Mouse (Mus musculus) neural tube, embryonic 11.5 days (tissue): Measurements from ENCODE around the gene Olfr223. TPM values are rescaled to one million over a fixed set of nuclear protein-coding genes. Genes with fewer than 3 reads are reported as not detected.
"Not testable (repeated sequence)": the region's sequence is repeated elsewhere in the genome, so short reads cannot be mapped to it uniquely, and the experiment has no call there.

Experiments used
- ATAC-seq: fragments of 200-750 bp; cut with Nextera tagmentation; 2 replicates; pipeline ENCODE4 v1.8.0; 2017; ENCODE audit warnings: moderate number of reproducible peaks, mild to moderate bottlenecking, moderate TSS enrichment, moderate library complexity; ENCODE audit not compliant: insufficient read depth, low FRiP score, low TSS enrichment
- DNase-seq: peaks from one replicate; pipeline ENCODE4 v3.0.0-alpha.2; 2015; ENCODE audit warnings: low spot score
- H3K27ac ChIP-seq: fragments of 300-500 bp; sonication (generic); 2 replicates; pipeline ENCODE4 v1.5.1; 2014; ENCODE audit warnings: low read depth, mild to moderate bottlenecking, low read length
- H3K27me3 ChIP-seq: fragments of 300-500 bp; sonication (generic); 2 replicates; pipeline ENCODE4 v1.6.1; 2014; ENCODE audit warnings: mild to moderate bottlenecking, low read length, mixed read lengths; ENCODE audit not compliant: control insufficient read depth, insufficient read depth
- H3K36me3 ChIP-seq: fragments of 300-500 bp; sonication (generic); 2 replicates; pipeline ENCODE4 v1.6.1; 2014; ENCODE audit warnings: mild to moderate bottlenecking, low read length, moderate library complexity, mixed read lengths; ENCODE audit not compliant: control insufficient read depth, insufficient read depth
- H3K4me1 ChIP-seq: fragments of 300-500 bp; sonication (generic); 2 replicates; pipeline ENCODE4 v1.6.1; 2014; ENCODE audit warnings: low read length, mixed read lengths; ENCODE audit not compliant: control insufficient read depth, insufficient read depth
- H3K4me2 ChIP-seq: fragments of 300-500 bp; sonication (generic); 2 replicates; pipeline ENCODE4 v1.6.1; 2014; ENCODE audit warnings: low read depth, mild to moderate bottlenecking, moderate library complexity
- H3K4me3 ChIP-seq: fragments of 300-500 bp; sonication (generic); 2 replicates; pipeline ENCODE4 v1.5.1; 2014; ENCODE audit warnings: low read depth, low read length
- H3K9ac ChIP-seq: fragments of 300-500 bp; sonication (generic); 2 replicates; pipeline ENCODE4 v1.6.1; 2014; ENCODE audit warnings: mild to moderate bottlenecking, low read length
- H3K9me3 ChIP-seq: fragments of 300-500 bp; sonication (generic); 2 replicates; pipeline ENCODE4 v1.6.1; 2016; ENCODE audit warnings: low read length; ENCODE audit not compliant: control insufficient read depth
- WGBS: fragments of 180-500 bp; shearing (Covaris S2); extraction: QIAGEN DNeasy Blood & Tissue Kit; methylation state at CpG from one replicate; pipeline ENCODE4 v1.1.7; 2014; 5-methylcytosine and 5-hydroxymethylcytosine counted together
- polyA plus RNA-seq: library from polyadenylated mRNA; unstranded; fragments of >200 nt; fragmentation: Nextera tagmentation; extraction: Ambion mirVana; gene quantifications from 2 replicates; pipeline ENCODE4 v1.2.1, GENCODE M21; 2014

Gene Olfr223
- polyA plus RNA-seq, 1 experiment from 2014 or later = not detected

- no peaks in the 10 kb centered on the region for H3K27me3 ChIP-seq
- no peak overlapping the region for H3K27ac ChIP-seq
- H3K4me1 ChIP-seq = no peaks in the 10 kb centered on the region
- no peak overlapping the region for H3K4me3 ChIP-seq
- ATAC-seq (no peak), DNase-seq (peak; percentile 63)
- no peaks in the 10 kb centered on the region for H3K36me3 ChIP-seq
- no peaks in the 10 kb centered on the region for H3K9me3 ChIP-seq
- no peak overlapping the region for H3K9ac ChIP-seq
- no peak overlapping the region for H3K4me2 ChIP-seq
- WGBS = 20% methylated on average over 5 of the region's 5 CpGs
These were observed 39.9 kb upstream of the Olfr223 start for GRCm38 (mm10) chr11:59633037-59633436.

GRCm38 (mm10) chr11:59631980-59632379, 38.9 kb upstream of the Olfr223 start:
- Histone ChIP-seq H3K9ac (no peak overlapping the region), H3K27ac (no peak overlapping the region), H3K4me3 (no peak overlapping the region), H3K9me3 (no peaks in the 10 kb centered on the region), H3K4me2 (no peak overlapping the region), H3K4me1 (no peaks in the 10 kb centered on the region), H3K27me3 (no peaks in the 10 kb centered on the region), H3K36me3 (no peaks in the 10 kb centered on the region)
- DNase-seq (no peak), ATAC-seq (no peak)
- 86% methylated on average over 4 of the region's 4 CpGs for WGBS

GRCm38 (mm10) chr11:59629871-59630270, 36.8 kb upstream of the Olfr223 start:
- WGBS = 80% methylated on average over 5 of the region's 5 CpGs
- Histone ChIP-seq H3K27ac (no peak overlapping the region), H3K4me3 (no peak overlapping the region), H3K9me3 (no peaks in the 10 kb centered on the region), H3K4me1 (no peaks in the 10 kb centered on the region), H3K4me2 (no peak overlapping the region), H3K27me3 (no peaks in the 10 kb centered on the region), H3K9ac (no peak overlapping the region), H3K36me3 (no peaks in the 10 kb centered on the region)
- DNase-seq = no peak
- no peak for ATAC-seq

- WGBS = 85% methylated on average over 5 of the region's 5 CpGs
- H3K9ac ChIP-seq = no peak overlapping the region
- ATAC-seq = no peak
- no peaks in the 10 kb centered on the region for H3K9me3 ChIP-seq
- H3K36me3 ChIP-seq = no peaks in the 10 kb centered on the region
- H3K4me1 ChIP-seq = no peaks in the 10 kb centered on the region
- H3K27me3 ChIP-seq = no peaks in the 10 kb centered on the region
- H3K4me3 ChIP-seq = no peak overlapping the region
- no peak overlapping the region for H3K27ac ChIP-seq
- no peak overlapping the region for H3K4me2 ChIP-seq
- DNase-seq = no peak
These were observed 35.1 kb upstream of the Olfr223 start for GRCm38 (mm10) chr11:59628177-59628576.

- DNase-seq (no peak), ATAC-seq (no peak)
- no peak overlapping the region for H3K27ac ChIP-seq
- no peak overlapping the region for H3K9ac ChIP-seq
- H3K9me3 ChIP-seq = no peaks in the 10 kb centered on the region
- H3K4me1 ChIP-seq = no peaks in the 10 kb centered on the region
- H3K36me3 ChIP-seq = no peaks in the 10 kb centered on the region
- no peak overlapping the region for H3K4me3 ChIP-seq
- 88% methylated on average over 7 of the region's 7 CpGs for WGBS
- no peaks in the 10 kb centered on the region for H3K27me3 ChIP-seq
- no peak overlapping the region for H3K4me2 ChIP-seq
These were observed 33.1 kb upstream of the Olfr223 start for GRCm38 (mm10) chr11:59626192-59626591.

- no peaks in the 10 kb centered on the region for H3K36me3 ChIP-seq
- peak; percentile 36 for DNase-seq
- no peaks in the 10 kb centered on the region for H3K9me3 ChIP-seq
- no peak overlapping the region for H3K27ac ChIP-seq
- no peaks in the 10 kb centered on the region for H3K4me1 ChIP-seq
- WGBS = 51% methylated on average over 6 of the region's 6 CpGs
- no peak for ATAC-seq
- H3K9ac ChIP-seq = no peak overlapping the region
- no peak overlapping the region for H3K4me2 ChIP-seq
- H3K4me3 ChIP-seq = no peak overlapping the region
- H3K27me3 ChIP-seq = no peaks in the 10 kb centered on the region
These were observed 31.0 kb upstream of the Olfr223 start for GRCm38 (mm10) chr11:59624017-59624630.

GRCm38 (mm10) chr11:59622214-59622613, 29.1 kb upstream of the Olfr223 start:
- H3K36me3 ChIP-seq = no peaks in the 10 kb centered on the region
- no peak for DNase-seq
- 78% methylated on average over 3 of the region's 3 CpGs for WGBS

GRCm38 (mm10) chr11:59616986-59617385, 23.9 kb upstream of the Olfr223 start:
- whole genome bisulfite sequencing = 96% methylated on average over 2 of the region's 2 CpGs
- H3K4me3 ChIP-seq, H3K9ac ChIP-seq, H3K9me3 ChIP-seq, H3K4me1 ChIP-seq, H3K36me3 ChIP-seq, H3K4me2 ChIP-seq, H3K27ac ChIP-seq, ATAC-seq, H3K27me3 ChIP-seq, DNase-seq: not testable (repeated sequence)

More at GRCm38 (mm10) chr11:59622214-59622613, 29.1 kb upstream of the Olfr223 start:
- no peak for ATAC-seq
- no peak overlapping the region for H3K4me2 ChIP-seq
- H3K9ac ChIP-seq = no peak overlapping the region
- H3K4me1 ChIP-seq = no peaks in the 10 kb centered on the region
- no peaks in the 10 kb centered on the region for H3K9me3 ChIP-seq
- H3K27me3 ChIP-seq = no peaks in the 10 kb centered on the region
- no peak overlapping the region for H3K4me3 ChIP-seq
- H3K27ac ChIP-seq = no peak overlapping the region

GRCm38 (mm10) chr11:59614120-59614519, 21.0 kb upstream of the Olfr223 start:
- DNase-seq = no peak
- Histone ChIP-seq H3K9ac (no peak overlapping the region), H3K4me2 (no peak overlapping the region), H3K36me3 (no peaks in the 10 kb centered on the region), H3K27me3 (no peaks in the 10 kb centered on the region), H3K27ac (no peak overlapping the region), H3K9me3 (no peaks in the 10 kb centered on the region), H3K4me3 (no peak overlapping the region), H3K4me1 (no peaks in the 10 kb centered on the region)
- ATAC-seq = no peak
- WGBS = 60% methylated on average over 4 of the region's 4 CpGs
